16 mouse cellular contexts compared by ENCODE assay signal in the genomic region with DNA sequence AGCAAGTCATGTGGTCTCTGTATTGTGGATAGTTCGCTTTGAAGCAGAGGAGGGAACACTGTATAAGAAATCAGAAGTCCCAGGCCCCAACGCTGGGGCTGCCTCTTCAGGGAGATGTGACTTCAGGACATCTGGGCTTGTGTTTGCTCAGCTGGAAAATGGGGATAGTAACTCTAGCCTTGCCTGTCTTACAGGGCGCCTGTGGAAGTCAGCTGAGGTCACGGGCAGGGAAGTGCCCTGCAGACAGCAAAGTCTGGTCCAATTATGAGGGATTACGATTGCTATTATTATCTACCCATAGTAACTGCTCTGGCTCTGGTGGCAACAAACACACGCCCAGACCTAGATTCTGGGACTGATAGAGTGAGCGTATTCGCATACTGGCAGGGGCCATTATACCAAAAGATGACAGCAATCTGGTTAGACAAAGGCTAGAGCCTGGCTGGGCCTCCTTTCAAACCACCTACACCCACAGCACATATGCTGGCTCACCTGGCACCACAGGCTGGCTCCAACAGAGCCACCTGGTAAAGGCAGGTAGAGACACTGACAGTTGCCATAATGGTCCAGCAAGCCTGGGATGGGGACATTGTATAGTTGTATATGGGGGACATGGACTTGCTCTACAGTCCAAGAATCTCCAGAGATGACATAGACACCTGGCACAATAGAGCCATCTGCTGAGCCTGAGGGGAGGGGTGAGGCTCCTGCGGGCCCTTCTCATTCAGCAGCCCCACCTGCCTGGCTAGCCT. TPM values are rescaled to one million over a fixed set of nuclear protein-coding genes. Genes with fewer than 3 reads are reported as not detected.
DNase-seq lines count a peak whose midpoint lies in the region; ATAC-seq and TF ChIP-seq lines count a peak whose summit lies in the region.
"Had no signal": no experiment of that assay in that cellular context is flagged by ENCODE, and none has a peak within 500 bp of the region (broad histone marks: within the 10 kb centered on the region; RNA-seq: fewer than 3 reads in every experiment).

No protein-coding gene starts in this region.

- H3K4me1 ChIP-seq in intestine, postnatal 0 days (replicated peaks; ENCODE audit: control insufficient read depth, insufficient read depth, low read length): peaks cover 17% of the 10 kb centered on the region
- peaks cover 44% of the 10 kb centered on the region for H3K4me1 ChIP-seq in intestine, embryonic 16.5 days (ENCODE audit: control insufficient read depth, insufficient read depth, low read length)
- peaks cover 47% of the 10 kb centered on the region for H3K4me1 ChIP-seq in midbrain, embryonic 10.5 days

- no peak for TF ChIP-seq CTCF in intestine, postnatal 0 days (IDR thresholded peaks at IDR 0.05; ENCODE audit: low read depth)

- peaks cover 53% of the 10 kb centered on the region for H3K36me3 ChIP-seq in intestine, postnatal 0 days (ENCODE audit: control insufficient read depth, insufficient read depth)
- H3K36me3 ChIP-seq in intestine, embryonic 16.5 days (ENCODE audit: control insufficient read depth, insufficient read depth, low read length): peaks cover 26% of the 10 kb centered on the region; the same call in 1 of the 2 replicates
- H3K36me3 ChIP-seq in midbrain, embryonic 10.5 days: peaks cover 35% of the 10 kb centered on the region

- 46% methylated on average over 9 of the region's 9 CpGs for WGBS in intestine, postnatal 0 days
- 68% methylated on average over 9 of the region's 9 CpGs for WGBS in intestine, embryonic 16.5 days
- WGBS in midbrain, embryonic 10.5 days: 69% methylated on average over 9 of the region's 9 CpGs

- no peak overlapping the region for H3K9ac ChIP-seq in intestine, postnatal 0 days (ENCODE audit: low read depth, low read length)
- H3K9ac ChIP-seq in intestine, embryonic 16.5 days (ENCODE audit: low read depth, low read length): no peak overlapping the region
- H3K9ac ChIP-seq: forebrain, postnatal 0 days; kidney, embryonic 15.5 days; liver, embryonic 15.5 days had no signal

- DNase-seq in cerebellum, postnatal 4 days (ENCODE audit: low spot score in 2 of 2): no peak
- DNase-seq in cerebellum, adult 11 months: peak; percentile 61
- peak; percentile 67 to 68 for DNase-seq in cerebellum, postnatal 36 days
- no peak for DNase-seq in adipocyte (ENCODE audit: low spot score)
- no peak for DNase-seq in midbrain, embryonic 10.5 days (ENCODE audit: low spot score)
- DNase-seq: adrenal gland, adult 8-10 months; forebrain, postnatal 0 days; heart, postnatal 10 days; midbrain, embryonic 14.5 days; right cerebral cortex, adult 18-20 months had no signal

- H3K27me3 ChIP-seq in intestine, postnatal 0 days (replicated peaks; ENCODE audit: control insufficient read depth, insufficient read depth, low read length): no peaks in the 10 kb centered on the region
- H3K27me3 ChIP-seq in intestine, embryonic 16.5 days (replicated peaks; ENCODE audit: control insufficient read depth, insufficient read depth, low read length): no peaks in the 10 kb centered on the region
- H3K27me3 ChIP-seq in midbrain, embryonic 10.5 days (ENCODE audit: low read depth, poor library complexity, severe bottlenecking): peaks cover 27% of the 10 kb centered on the region
- H3K27me3 ChIP-seq: kidney, embryonic 15.5 days; liver, embryonic 15.5 days had no signal

- H3K9me3 ChIP-seq in intestine, postnatal 0 days (ENCODE audit: control insufficient read depth): no peaks in the 10 kb centered on the region
- no peaks in the 10 kb centered on the region for H3K9me3 ChIP-seq in intestine, embryonic 16.5 days (ENCODE audit: control insufficient read depth, low read length)
- no peaks in the 10 kb centered on the region for H3K9me3 ChIP-seq in midbrain, embryonic 10.5 days (replicated peaks)
- H3K9me3 ChIP-seq: kidney, embryonic 15.5 days; liver, embryonic 15.5 days had no signal

- ATAC-seq in cerebellum, adult (ENCODE audit: insufficient number of reproducible peaks, low FRiP score, low TSS enrichment): peak; percentile 62
- ATAC-seq in intestine, postnatal 0 days: peak; percentile 35; the same call in 1 of the 2 replicates
- no peak for ATAC-seq in intestine, embryonic 16.5 days
- ATAC-seq: forebrain, postnatal 0 days; hindbrain, postnatal 0 days had no signal

- H3K27ac ChIP-seq in intestine, postnatal 0 days (ENCODE audit: low read depth, low read length): no peak overlapping the region
- no peak overlapping the region for H3K27ac ChIP-seq in intestine, embryonic 16.5 days (ENCODE audit: low read length)
- no peak overlapping the region for H3K27ac ChIP-seq in midbrain, embryonic 10.5 days (replicated peaks)
- H3K27ac ChIP-seq: hindbrain, postnatal 0 days; kidney, embryonic 15.5 days; liver, embryonic 15.5 days had no signal

- H3K4me2 ChIP-seq in intestine, postnatal 0 days (replicated peaks; ENCODE audit: low read depth): no peak overlapping the region
- no peak overlapping the region for H3K4me2 ChIP-seq in intestine, embryonic 16.5 days (ENCODE audit: low read depth, low read length)
- H3K4me2 ChIP-seq: kidney, embryonic 15.5 days; liver, embryonic 15.5 days had no signal

- no peak overlapping the region for H3K4me3 ChIP-seq in intestine, postnatal 0 days (ENCODE audit: low read depth, low read length)
- H3K4me3 ChIP-seq in intestine, embryonic 16.5 days (ENCODE audit: low read length): no peak overlapping the region
- no peak overlapping the region for H3K4me3 ChIP-seq in midbrain, embryonic 10.5 days
- H3K4me3 ChIP-seq: kidney, embryonic 15.5 days; liver, embryonic 15.5 days had no signal

RNA-seq across cellular contexts. Expression of a gene that starts 31.4 kb away (rescaled TPM):
- polyA plus RNA-seq in intestine, postnatal 0 days (2015; fragmentation: Nextera tagmentation; extraction: Ambion mirVana): 33.9 and 42.2 TPM in 2 replicates
- 52.8 and 53.8 TPM in 2 replicates for polyA plus RNA-seq in intestine, embryonic 16.5 days (2015; fragmentation: Nextera tagmentation; extraction: Ambion mirVana)
- polyA plus RNA-seq in midbrain, embryonic 10.5 days (2016; fragmentation: Nextera tagmentation; extraction: Ambion mirVana): 92.2 and 115 TPM in 2 replicates

Comparison
In these comparisons a context has a peak if more than half of its experiments do, and no peak if none do; other contexts are left out.
1. DNase-seq: peak in cerebellum, adult 11 months (single experiment) and cerebellum, postnatal 36 days (2 of 2); none in cerebellum, postnatal 4 days (0 of 2), adipocyte (single experiment) and midbrain, embryonic 10.5 days (single experiment).